Mouse (Mus musculus) erythroid progenitor cell, adult 5-6 weeks (primary cell): ENCODE data around the gene Prr5. TPM values are rescaled to one million over a fixed set of nuclear protein-coding genes. Genes with fewer than 3 reads are reported as not detected.

Experiments
- ATAC-seq: replicated peaks from 2 replicates; pipeline ENCODE4 v1.8.0; 2016; ENCODE audit warnings: moderate number of reproducible peaks, mild to moderate bottlenecking, moderate TSS enrichment, inconsistent platforms; ENCODE audit not compliant: poor library complexity, low FRiP score, severe bottlenecking
- total RNA-seq, 2 experiments: library from RNA; stranded (forward) in 1 of 2; stranded (reverse) in 1 of 2; fragments of 150-400 nt in 1 of 2; fragments of 186-747, 209-891 nt in 1 of 2; gene quantifications; 2 replicates each; pipeline versions ENCODE4 v1.2.3 to v1.2.4; 2015 to 2017; ENCODE audit warnings: low replicate concordance in 2 of 2

Gene Prr5
- total RNA-seq, 2 experiments from 2014 or later = not detected

DNA sequence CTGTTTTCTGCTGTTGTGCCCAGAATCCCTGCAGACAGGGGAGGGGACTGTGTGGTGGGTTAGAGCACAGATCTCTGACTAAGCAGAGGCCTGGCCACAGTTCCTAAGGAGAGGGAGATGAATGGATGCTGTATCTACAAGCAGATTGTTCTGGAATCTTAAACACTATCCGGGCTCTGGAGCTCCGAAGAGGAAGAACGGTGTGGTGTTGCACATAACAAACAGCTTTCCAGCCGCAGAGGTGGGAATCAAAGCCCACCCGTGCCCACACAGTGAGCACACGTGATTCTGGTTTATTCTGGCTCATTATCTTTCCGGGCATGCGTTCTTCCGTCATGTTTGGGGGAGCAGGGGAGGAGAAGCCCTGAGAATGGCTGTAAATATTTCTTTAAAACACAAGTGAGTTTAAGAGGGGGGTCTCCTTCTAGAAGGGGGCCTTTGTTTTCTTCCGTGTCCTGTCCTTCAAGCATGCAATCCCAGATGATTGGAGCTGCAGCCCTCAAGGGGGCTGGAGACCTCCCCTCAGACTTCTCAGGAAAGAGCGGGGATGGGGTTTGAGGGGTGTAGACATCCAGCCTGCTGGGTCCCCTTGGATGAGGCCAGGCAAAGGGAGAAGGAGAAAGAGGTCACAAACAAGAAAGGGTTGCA, 67.0 kb downstream of the Prr5 start:
- no peak for ATAC-seq

DNA sequence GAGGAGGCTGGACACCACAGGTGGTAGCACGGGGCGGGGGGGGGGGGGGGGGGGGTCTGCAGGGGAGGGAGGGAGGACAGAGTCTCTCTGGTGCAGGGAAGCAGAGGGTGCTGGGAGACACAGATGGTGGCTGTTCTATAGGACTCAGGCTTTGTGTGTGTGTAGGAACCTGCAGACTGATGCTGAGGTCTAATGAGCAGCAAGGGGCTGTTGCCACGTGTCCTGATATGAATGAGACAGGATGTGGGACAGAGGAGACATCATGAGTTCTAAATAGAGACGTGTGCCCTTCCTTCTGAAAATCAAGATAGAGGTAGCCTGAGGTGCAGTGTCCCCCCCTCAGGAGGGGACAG, 67.5 kb downstream of the Prr5 start:
- no peak for ATAC-seq

DNA sequence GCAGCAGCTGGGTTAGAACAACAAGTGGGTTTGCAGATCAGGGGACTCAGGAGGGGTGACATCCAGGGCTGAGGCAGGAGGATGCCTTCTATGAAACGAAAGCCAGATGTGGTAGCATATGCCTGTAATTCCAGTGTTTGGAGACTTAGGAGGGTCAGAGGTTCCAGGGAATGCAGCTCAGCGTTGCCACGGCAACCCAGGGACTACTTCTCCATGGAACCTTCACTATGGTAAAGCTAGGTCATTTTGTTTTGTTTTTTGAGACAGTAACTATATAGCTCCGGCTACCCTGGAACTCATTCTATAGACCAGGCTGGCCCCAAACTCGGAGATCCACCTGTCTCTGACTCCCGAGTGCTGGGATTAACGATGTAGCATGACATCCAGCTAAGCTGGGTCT, 68.8 kb downstream of the Prr5 start:
- no peak for ATAC-seq

DNA sequence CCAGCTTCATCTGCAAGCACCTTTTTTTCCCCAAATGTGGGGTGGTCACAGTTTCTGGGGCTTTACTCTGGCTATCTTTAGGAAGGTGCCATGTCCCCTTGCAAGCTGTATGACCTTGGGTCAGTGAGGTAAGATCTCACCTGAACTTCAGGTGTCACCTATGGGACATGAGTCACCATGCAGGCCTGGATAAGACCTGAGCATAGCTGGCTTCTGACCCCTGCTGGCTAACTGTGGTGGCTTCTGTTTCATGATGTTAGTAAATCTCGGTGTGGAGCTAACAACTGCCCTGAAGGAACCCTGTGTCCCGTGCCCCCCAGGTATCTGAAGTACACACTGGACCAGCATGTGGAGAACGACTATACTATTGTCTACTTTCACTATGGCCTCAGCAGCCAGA, 72.2 kb downstream of the Prr5 start:
- ATAC-seq = no peak

DNA sequence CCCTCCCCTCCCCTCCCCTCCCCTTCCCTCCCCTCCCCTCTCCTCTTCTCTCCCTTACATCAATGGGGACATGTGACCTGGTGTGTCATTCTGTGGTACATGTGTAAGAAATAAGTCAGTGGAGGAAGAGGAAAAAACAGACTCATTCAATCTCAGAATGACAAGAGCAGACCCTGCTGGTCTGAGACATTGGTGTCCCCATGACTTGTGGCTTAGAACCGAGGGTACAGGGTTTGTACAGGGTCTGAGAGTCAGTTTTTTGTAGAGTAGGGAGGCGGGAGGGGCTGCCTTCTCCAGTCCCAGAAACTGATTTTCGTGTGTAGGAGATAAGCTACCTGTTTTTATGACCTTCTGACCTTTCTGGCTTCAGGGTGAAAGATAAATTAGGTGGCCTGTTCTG, 73.9 kb downstream of the Prr5 start:
- ATAC-seq = no peak

DNA sequence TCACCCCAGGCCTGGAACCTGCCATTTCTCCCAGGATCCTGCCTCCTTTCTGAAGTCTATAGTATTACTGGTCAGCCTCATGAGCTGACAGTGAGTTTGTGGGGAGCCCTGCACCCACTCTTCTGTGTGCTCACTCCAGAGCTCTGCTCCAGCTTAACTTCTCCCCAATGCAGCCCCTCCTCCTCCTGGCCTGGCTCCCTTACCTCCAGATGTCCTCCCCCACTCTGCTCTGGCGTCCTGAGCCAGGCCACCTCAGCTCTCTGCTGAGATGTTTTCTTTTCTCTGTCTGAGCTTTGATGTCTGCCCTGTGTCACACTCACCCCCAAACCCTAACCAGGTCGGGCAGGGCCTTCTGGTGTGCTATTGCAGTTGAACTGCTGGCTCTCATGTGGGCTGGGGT, 74.9 kb downstream of the Prr5 start:
- ATAC-seq = no peak

DNA sequence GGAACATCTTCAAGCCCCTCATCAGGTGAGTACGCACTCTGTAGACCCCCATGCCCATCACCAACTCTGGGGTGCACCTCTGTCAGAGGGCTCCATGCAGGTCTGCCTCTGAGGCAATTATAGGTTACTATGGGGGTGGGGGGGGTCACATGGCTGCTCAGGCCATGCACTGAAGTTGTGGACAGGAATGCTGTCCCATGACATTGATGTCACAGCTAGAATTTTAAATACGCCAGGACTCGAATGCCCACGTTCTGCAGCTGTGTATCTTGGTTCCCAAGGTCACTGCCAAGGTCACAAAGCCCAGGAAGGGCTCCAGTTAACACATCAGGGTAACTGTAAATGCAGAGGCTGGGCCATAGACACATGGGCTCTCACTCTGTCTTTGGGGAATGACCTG, 76.4 kb downstream of the Prr5 start:
- no peak for ATAC-seq

Other genes with a start within 250 kb of the Prr5 start
- not detected in 2 replicates for gene Shisal1, start 222.5 kb upstream of the Prr5 start, total RNA-seq (2015; ENCODE audit: low replicate concordance)
- gene Shisal1, start 222.5 kb upstream of the Prr5 start, total RNA-seq (2017; ENCODE audit: low replicate concordance) = not detected in 2 replicates
- gene Rtl6, start 111.8 kb upstream of the Prr5 start, total RNA-seq (2015; ENCODE audit: low replicate concordance) = 1.1 TPM in 1 of 2 replicates, not detected in the other
- gene Rtl6, start 111.8 kb upstream of the Prr5 start, total RNA-seq (2017; ENCODE audit: low replicate concordance) = 0.77 TPM in 1 of 2 replicates, not detected in the other
- not detected in 2 replicates for gene Arhgap8, start 50.4 kb downstream of the Prr5 start, total RNA-seq (2015; ENCODE audit: low replicate concordance)
- not detected in 2 replicates for gene Arhgap8, start 50.4 kb downstream of the Prr5 start, total RNA-seq (2017; ENCODE audit: low replicate concordance)
- gene Phf21b, start 186.4 kb downstream of the Prr5 start, total RNA-seq (2015; ENCODE audit: low replicate concordance) = not detected in 2 replicates
- not detected in 2 replicates for gene Phf21b, start 186.4 kb downstream of the Prr5 start, total RNA-seq (2017; ENCODE audit: low replicate concordance)